Comparison of ENCODE assay signal across 8 mouse cellular contexts in genomic region chr4:129082379-129083115, GRCm38 (mm10). TPM values are rescaled to one million over a fixed set of nuclear protein-coding genes. Genes with fewer than 3 reads are reported as not detected.
DNase-seq lines count a peak whose midpoint lies in the region; ATAC-seq and TF ChIP-seq lines count a peak whose summit lies in the region.

No protein-coding gene starts in this region.

- no peak overlapping the region for H3K9ac ChIP-seq in embryonic facial prominence, embryonic 15.5 days
- H3K9ac ChIP-seq in heart, embryonic 13.5 days: no peak overlapping the region
- H3K9ac ChIP-seq in liver, postnatal 0 days (replicated peaks): no peak overlapping the region

- no peak for TF ChIP-seq POLR2A in olfactory bulb, adult 2 months (IDR thresholded peaks at IDR 0.05; ENCODE audit: insufficient read depth, low read depth, low read length)

- peak overlapping the region; percentile 53 for H3K27ac ChIP-seq in embryonic facial prominence, embryonic 15.5 days (replicated peaks)
- 0 out of 2 replicates have a peak overlapping the region, but pooled peaks have one; percentile 5 for H3K27ac ChIP-seq in heart, embryonic 13.5 days (replicated peaks)
- peak overlapping the region; percentile 63 for H3K27ac ChIP-seq in liver, postnatal 0 days (ENCODE audit: low read depth)
- no peak overlapping the region for H3K27ac ChIP-seq in olfactory bulb, adult 2 months (ENCODE audit: insufficient read depth, low read depth, low read length)

- H3K4me3 ChIP-seq in embryonic facial prominence, embryonic 15.5 days (replicated peaks): no peak overlapping the region
- H3K4me3 ChIP-seq in heart, embryonic 13.5 days: no peak overlapping the region
- no peak overlapping the region for H3K4me3 ChIP-seq in liver, postnatal 0 days (ENCODE audit: low read depth, low read length)
- no peak overlapping the region for H3K4me3 ChIP-seq in olfactory bulb, adult 2 months (ENCODE audit: insufficient read depth, low read depth, low read length)

- peaks cover 62% of the 10 kb centered on the region for H3K36me3 ChIP-seq in embryonic facial prominence, embryonic 15.5 days
- H3K36me3 ChIP-seq in heart, embryonic 13.5 days: peaks cover 80% of the 10 kb centered on the region
- peaks cover 33% of the 10 kb centered on the region for H3K36me3 ChIP-seq in liver, postnatal 0 days (replicated peaks; ENCODE audit: insufficient read depth, low read length)

- no peaks in the 10 kb centered on the region for H3K27me3 ChIP-seq in embryonic facial prominence, embryonic 15.5 days
- H3K27me3 ChIP-seq in heart, embryonic 13.5 days (replicated peaks): no peaks in the 10 kb centered on the region
- H3K27me3 ChIP-seq in liver, postnatal 0 days (ENCODE audit: insufficient read depth, low read length): 0 out of 2 replicates have a peak, but pooled peaks cover 2% of the 10 kb centered on the region

- no peak overlapping the region for H3K4me2 ChIP-seq in embryonic facial prominence, embryonic 15.5 days (replicated peaks)
- H3K4me2 ChIP-seq in heart, embryonic 13.5 days: no peak overlapping the region
- no peak overlapping the region for H3K4me2 ChIP-seq in liver, postnatal 0 days (ENCODE audit: low read depth, low read length)

- ATAC-seq in CD4-positive, CD25-positive, alpha-beta regulatory T cell, adult 4 months: peak; percentile 92
- peak; percentile 54; the same call in 1 of the 2 replicates for ATAC-seq in embryonic facial prominence, embryonic 15.5 days (ENCODE audit: insufficient number of reproducible peaks, low FRiP score, low TSS enrichment, low read depth)
- no peak for ATAC-seq in heart, embryonic 13.5 days (ENCODE audit: extremely low read depth, insufficient number of reproducible peaks, low FRiP score, low TSS enrichment)
- peak; percentile 85 for ATAC-seq in liver, postnatal 0 days

- 0 out of 2 replicates have a peak, but pooled peaks cover 3% of the 10 kb centered on the region for H3K4me1 ChIP-seq in embryonic facial prominence, embryonic 15.5 days
- H3K4me1 ChIP-seq in heart, embryonic 13.5 days: peaks cover 6% of the 10 kb centered on the region; the same call in 1 of the 2 replicates
- H3K4me1 ChIP-seq in liver, postnatal 0 days (ENCODE audit: insufficient read depth): no peaks in the 10 kb centered on the region
- peaks cover 10% of the 10 kb centered on the region for H3K4me1 ChIP-seq in olfactory bulb, adult 2 months (ENCODE audit: control insufficient read depth, insufficient read depth, low read length)

- peak; percentile 73 to 84 for DNase-seq in adrenal gland, postnatal 36 days
- peak; percentile 73 for DNase-seq in kidney, postnatal 14 days
- DNase-seq in liver, postnatal 0 days: peak; percentile 81
- DNase-seq in thymus, postnatal 0 days (ENCODE audit: low spot score): peak; percentile 64

- H3K9me3 ChIP-seq in embryonic facial prominence, embryonic 15.5 days (replicated peaks): no peaks in the 10 kb centered on the region
- peaks cover 9% of the 10 kb centered on the region; the same call in 1 of the 2 replicates for H3K9me3 ChIP-seq in heart, embryonic 13.5 days
- no peaks in the 10 kb centered on the region for H3K9me3 ChIP-seq in liver, postnatal 0 days (ENCODE audit: low read length)

- no peak for TF ChIP-seq EP300 in liver, postnatal 0 days (IDR thresholded peaks at IDR 0.05; ENCODE audit: low read depth)

- TF ChIP-seq CTCF in liver, postnatal 0 days (IDR thresholded peaks at IDR 0.05; ENCODE audit: low read depth): peak; percentile 92
- peak; percentile 33; the same call in 1 of the 2 replicates for TF ChIP-seq CTCF in olfactory bulb, adult 2 months (IDR thresholded peaks at IDR 0.05; ENCODE audit: insufficient read depth, low read depth, low read length)

- WGBS in embryonic facial prominence, embryonic 15.5 days: 41% methylated on average over 10 of the region's 10 CpGs
- WGBS in heart, embryonic 13.5 days: 44% methylated on average over 10 of the region's 10 CpGs
- WGBS in liver, postnatal 0 days (ENCODE audit: insufficient replicate concordance): 43% methylated on average over 10 of the region's 10 CpGs
- WGBS in olfactory bulb, adult 2 months: 47% methylated on average over 10 of the region's 10 CpGs

RNA-seq across cellular contexts. Expression of gene Tmem54, which starts 22.8 kb away (rescaled TPM):
- not detected for polyA plus RNA-seq in CD4-positive, CD25-positive, alpha-beta regulatory T cell, adult 4 months (2017; shearing (Covaris generic))
- total RNA-seq in adrenal gland, postnatal 36 days (2021): not detected
- polyA plus RNA-seq in embryonic facial prominence, embryonic 15.5 days (2015; fragmentation: Nextera tagmentation; extraction: Ambion mirVana): 26.6 and 26.9 TPM in 2 replicates
- 1.0 and 1.1 TPM in 2 replicates for polyA plus RNA-seq in heart, embryonic 13.5 days (2015; fragmentation: Nextera tagmentation; extraction: Ambion mirVana)
- polyA plus RNA-seq in liver, postnatal 0 days (2015; fragmentation: Nextera tagmentation; extraction: Ambion mirVana): 0.26 TPM in 1 of 2 replicates, not detected in the other
- polyA plus RNA-seq in olfactory bulb, adult 2 months (2012; ENCODE audit: insufficient read depth, insufficient read length, low replicate concordance, missing spikeins): not detected in 2 replicates
- polyA plus RNA-seq in thymus, postnatal 0 days (2015; fragmentation: Nextera tagmentation; extraction: Ambion mirVana): 2.0 and 2.2 TPM in 2 replicates

RNA-seq across cellular contexts. Expression of gene Rnf19b, which starts 24.5 kb away (rescaled TPM):
- polyA plus RNA-seq in CD4-positive, CD25-positive, alpha-beta regulatory T cell, adult 4 months (2017; shearing (Covaris generic)): 10 to 100 TPM; 10.2 to 17.1 TPM
- 10 to 100 TPM; 41.1 to 45.6 TPM for total RNA-seq in adrenal gland, postnatal 36 days (2021)
- 10.7 and 11.0 TPM in 2 replicates for polyA plus RNA-seq in embryonic facial prominence, embryonic 15.5 days (2015; fragmentation: Nextera tagmentation; extraction: Ambion mirVana)
- 5.7 and 6.2 TPM in 2 replicates for polyA plus RNA-seq in heart, embryonic 13.5 days (2015; fragmentation: Nextera tagmentation; extraction: Ambion mirVana)
- polyA plus RNA-seq in liver, postnatal 0 days (2015; fragmentation: Nextera tagmentation; extraction: Ambion mirVana): 5.5 and 6.0 TPM in 2 replicates
- polyA plus RNA-seq in olfactory bulb, adult 2 months (2012; ENCODE audit: insufficient read depth, insufficient read length, low replicate concordance, missing spikeins): not detected in 2 replicates
- 9.4 and 11.0 TPM in 2 replicates for polyA plus RNA-seq in thymus, postnatal 0 days (2015; fragmentation: Nextera tagmentation; extraction: Ambion mirVana)

RNA-seq across cellular contexts. Expression of gene Hpca, which starts 39.3 kb away (rescaled TPM):
- polyA plus RNA-seq in CD4-positive, CD25-positive, alpha-beta regulatory T cell, adult 4 months (2017; shearing (Covaris generic)): not detected
- total RNA-seq in adrenal gland, postnatal 36 days (2021): 1 to 10 TPM; 1.2 to 1.3 TPM
- 1.8 and 2.2 TPM in 2 replicates for polyA plus RNA-seq in embryonic facial prominence, embryonic 15.5 days (2015; fragmentation: Nextera tagmentation; extraction: Ambion mirVana)
- 0.25 and 0.37 TPM in 2 replicates for polyA plus RNA-seq in heart, embryonic 13.5 days (2015; fragmentation: Nextera tagmentation; extraction: Ambion mirVana)
- polyA plus RNA-seq in liver, postnatal 0 days (2015; fragmentation: Nextera tagmentation; extraction: Ambion mirVana): 0.18 and 0.40 TPM in 2 replicates
- polyA plus RNA-seq in olfactory bulb, adult 2 months (2012; ENCODE audit: insufficient read depth, insufficient read length, low replicate concordance, missing spikeins): not detected in 2 replicates
- 0.29 and 0.31 TPM in 2 replicates for polyA plus RNA-seq in thymus, postnatal 0 days (2015; fragmentation: Nextera tagmentation; extraction: Ambion mirVana)

RNA-seq across cellular contexts. Expression of gene Fndc5, which starts 54.3 kb away (rescaled TPM):
- polyA plus RNA-seq in CD4-positive, CD25-positive, alpha-beta regulatory T cell, adult 4 months (2017; shearing (Covaris generic)): under 1 TPM; 0.27 to 0.28 TPM
- total RNA-seq in adrenal gland, postnatal 36 days (2021): 1 to 10 TPM; 2.2 to 7.2 TPM
- polyA plus RNA-seq in embryonic facial prominence, embryonic 15.5 days (2015; fragmentation: Nextera tagmentation; extraction: Ambion mirVana): 19.7 and 26.3 TPM in 2 replicates
- polyA plus RNA-seq in heart, embryonic 13.5 days (2015; fragmentation: Nextera tagmentation; extraction: Ambion mirVana): 5.6 and 7.1 TPM in 2 replicates
- 0.32 and 0.52 TPM in 2 replicates for polyA plus RNA-seq in liver, postnatal 0 days (2015; fragmentation: Nextera tagmentation; extraction: Ambion mirVana)
- not detected in 2 replicates for polyA plus RNA-seq in olfactory bulb, adult 2 months (2012; ENCODE audit: insufficient read depth, insufficient read length, low replicate concordance, missing spikeins)
- 0.47 and 0.60 TPM in 2 replicates for polyA plus RNA-seq in thymus, postnatal 0 days (2015; fragmentation: Nextera tagmentation; extraction: Ambion mirVana)
